Mouse (Mus musculus) lung, postnatal 36 days (tissue): Measurements from ENCODE around the gene Dock8.

Experiments used
- DNase-seq: peaks from one replicate; pipeline ENCODE4 v3.0.0; 2022; ENCODE audit warnings: mixed read lengths

The Dock8 gene

GRCm38 (mm10) chr19:25133959-25134358, 134.6 kb downstream of the Dock8 start:
- DNase-seq: no peak

GRCm38 (mm10) chr19:25136171-25136570, 136.8 kb downstream of the Dock8 start:
- no peak for DNase-seq

- DNase-seq: peak; percentile 41
These were observed 138.8 kb downstream of the Dock8 start for GRCm38 (mm10) chr19:25137907-25138820.

- DNase-seq: no peak
These were observed 145.0 kb downstream of the Dock8 start for GRCm38 (mm10) chr19:25144110-25145028.

- no peak for DNase-seq
These were observed 145.8 kb downstream of the Dock8 start for GRCm38 (mm10) chr19:25145116-25145515.

GRCm38 (mm10) chr19:25146122-25146521, 146.8 kb downstream of the Dock8 start:
- DNase-seq: no peak

- no peak for DNase-seq
These were observed 150.5 kb downstream of the Dock8 start for GRCm38 (mm10) chr19:25149788-25150187.

GRCm38 (mm10) chr19:25154506-25155178, 155.3 kb downstream of the Dock8 start:
- DNase-seq: no peak

GRCm38 (mm10) chr19:25155250-25155649, 155.9 kb downstream of the Dock8 start:
- no peak for DNase-seq

GRCm38 (mm10) chr19:25155709-25156108, 156.4 kb downstream of the Dock8 start:
- no peak for DNase-seq

- DNase-seq: no peak
These were observed 162.9 kb downstream of the Dock8 start for GRCm38 (mm10) chr19:25162270-25162669.

GRCm38 (mm10) chr19:25163426-25163825, 164.1 kb downstream of the Dock8 start:
- no peak for DNase-seq

GRCm38 (mm10) chr19:25166412-25166811, 167.1 kb downstream of the Dock8 start:
- no peak for DNase-seq

GRCm38 (mm10) chr19:25171395-25171794, 172.1 kb downstream of the Dock8 start:
- DNase-seq: peak; percentile 46

GRCm38 (mm10) chr19:25176746-25177145, 177.4 kb downstream of the Dock8 start:
- no peak for DNase-seq

- DNase-seq: no peak
These were observed 180.7 kb downstream of the Dock8 start for GRCm38 (mm10) chr19:25180024-25180423.

- no peak for DNase-seq
These were observed 181.2 kb downstream of the Dock8 start for GRCm38 (mm10) chr19:25180547-25180946.

GRCm38 (mm10) chr19:25184076-25184475, 184.7 kb downstream of the Dock8 start:
- no peak for DNase-seq

- no peak for DNase-seq
These were observed 187.0 kb downstream of the Dock8 start for GRCm38 (mm10) chr19:25186316-25186715.

- DNase-seq: no peak
These were observed 188.3 kb downstream of the Dock8 start for GRCm38 (mm10) chr19:25187681-25188080.

GRCm38 (mm10) chr19:25193751-25194150, 194.4 kb downstream of the Dock8 start:
- no peak for DNase-seq

- DNase-seq: no peak
These were observed 200.9 kb downstream of the Dock8 start for GRCm38 (mm10) chr19:25200081-25200860.
